Mouse (Mus musculus): ENCODE measurements at regions not wholly inside any gene's neighbourhood (a gene's known extent, or its start where the extent isn't known, plus 50 kb on each side); places are given as distances from the start of the nearest gene placed in this dataset.

DNA sequence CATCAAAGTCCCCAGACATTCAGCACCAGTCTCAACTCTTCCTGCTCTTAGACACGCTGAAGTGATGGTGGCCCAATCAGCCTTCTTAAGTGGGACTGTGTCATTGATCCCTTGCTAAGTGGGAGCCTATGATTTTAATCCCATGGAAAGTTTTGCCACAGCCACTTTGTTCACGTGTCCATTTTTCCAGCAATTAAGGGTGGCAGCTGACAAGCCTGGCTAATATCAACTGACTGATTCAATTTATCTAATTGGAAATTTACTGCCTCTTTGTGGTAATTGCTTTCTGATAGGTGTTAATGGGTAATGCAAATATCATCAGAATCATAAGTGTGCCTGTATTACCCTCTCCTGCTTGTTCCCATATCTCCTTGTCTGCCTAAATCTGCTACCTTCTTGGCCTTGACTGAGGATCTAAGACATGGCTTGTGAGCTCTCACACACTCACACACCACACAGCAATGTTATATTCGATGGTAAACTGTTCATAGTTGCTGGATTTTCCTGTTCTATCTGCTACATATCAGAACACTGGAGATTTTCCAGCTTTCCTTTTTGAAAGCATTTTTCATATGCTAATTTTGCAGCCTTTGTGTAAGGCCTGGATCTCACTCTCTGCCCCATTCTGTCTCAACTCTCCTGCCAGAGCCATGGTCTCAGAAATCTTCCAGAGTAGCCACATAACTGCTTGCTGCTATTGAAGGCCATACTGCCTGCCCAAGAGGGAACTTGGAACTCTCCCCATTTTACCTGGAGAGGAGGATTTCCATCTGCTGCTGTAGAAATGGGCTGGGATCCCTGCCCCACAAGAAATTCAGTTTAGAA lies 2785.4 kb upstream of the 5930422O12Rik start:
- POLR2A ChIA-PET, result no interaction called here
- CTCF ChIA-PET, result no interaction called here

DNA sequence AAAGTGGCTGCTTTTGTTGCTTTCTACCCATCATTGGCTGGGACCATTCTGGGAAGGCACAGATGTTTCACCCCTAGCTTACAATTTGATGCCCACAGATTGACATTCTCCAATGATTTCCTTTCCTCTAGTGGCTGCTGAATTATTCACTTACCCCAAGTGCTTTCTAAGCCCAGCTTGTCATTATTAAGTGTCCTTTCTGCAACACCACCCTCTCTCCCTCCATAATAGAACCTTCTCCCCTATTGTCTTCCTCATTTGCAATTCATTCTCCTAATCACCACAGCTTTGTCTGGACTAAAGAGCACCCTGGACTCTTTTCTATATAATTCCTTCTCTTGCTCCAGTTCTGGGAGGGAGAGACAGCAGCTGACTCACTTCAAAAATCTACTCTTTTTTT lies 2780.0 kb upstream of the 5930422O12Rik start:
- CTCF ChIA-PET, result no interaction called here
- POLR2A ChIA-PET, result interaction anchor here in 2 of 4 experiments (0.6 to 1.0 kb wide), 3 partner anchors 8 to 442 kb away, joined by 3 read pairs; no protein-coding TSS in a partner anchor

DNA sequence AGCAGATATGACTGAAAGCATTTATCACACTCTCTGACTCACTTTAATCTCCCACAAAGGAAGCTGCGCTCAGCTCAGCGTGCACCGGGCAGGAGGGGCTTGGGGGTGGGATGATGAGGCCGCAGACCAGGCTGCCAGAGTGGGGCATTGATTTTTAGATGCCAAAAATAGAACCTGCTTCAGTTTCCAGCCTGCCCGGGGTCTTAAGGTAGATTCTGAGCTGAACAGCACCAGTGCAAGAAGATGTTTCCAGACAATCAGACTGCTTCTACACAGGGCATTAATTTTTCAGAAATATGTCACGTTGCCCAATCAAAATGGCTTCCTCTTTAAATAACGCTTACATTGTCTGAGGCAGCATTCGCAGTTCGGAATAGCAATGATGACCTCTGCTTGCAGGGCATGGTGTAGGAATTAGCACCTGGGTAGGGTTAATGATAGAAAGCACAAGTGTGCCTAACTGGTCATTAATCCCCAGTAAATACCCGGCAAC lies 2772.7 kb upstream of the 5930422O12Rik start:
- ChIA-PET CTCF (no interaction called here), POLR2A (no interaction called here)

DNA sequence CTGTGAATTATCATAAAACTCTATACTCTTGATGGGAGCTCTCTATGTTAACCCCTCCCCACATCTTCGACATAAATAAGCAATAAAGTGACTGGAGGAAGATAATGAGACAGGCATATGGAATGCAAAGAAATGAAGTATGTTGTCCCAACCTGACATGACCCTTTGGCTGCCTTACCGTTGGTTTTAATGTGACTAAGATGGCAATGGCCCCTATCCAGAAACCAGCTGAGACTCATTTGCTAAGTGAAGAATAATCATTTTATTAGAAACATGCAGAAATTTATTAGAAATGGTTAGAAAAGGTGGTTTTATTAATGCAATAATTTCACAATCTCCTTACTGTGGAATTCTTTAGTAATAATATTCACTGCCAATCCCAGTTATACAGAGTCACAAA lies 2767.2 kb upstream of the 5930422O12Rik start:
- ChIA-PET CTCF (no interaction called here), POLR2A (no interaction called here)

DNA sequence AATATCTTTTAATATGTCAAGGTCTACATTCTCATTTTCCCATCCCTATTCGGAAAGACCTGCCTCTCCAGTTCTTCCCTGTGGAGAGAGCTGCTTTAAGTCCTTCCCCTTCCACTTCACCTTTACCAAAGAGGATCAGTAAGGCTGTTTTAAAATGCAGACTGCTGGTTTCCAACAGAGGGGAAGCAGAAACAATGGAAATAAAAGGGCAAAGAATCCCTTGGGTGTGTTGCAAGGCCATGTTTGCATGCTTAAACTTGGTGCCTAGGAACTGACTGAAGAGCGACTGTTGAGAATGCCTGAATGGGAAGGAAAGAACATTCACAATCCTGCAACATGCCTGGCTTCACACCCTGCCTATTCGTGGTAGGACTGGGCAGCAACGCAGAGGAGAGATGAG lies 2759.1 kb upstream of the 5930422O12Rik start:
- CTCF ChIA-PET, result no interaction called here

DNA sequence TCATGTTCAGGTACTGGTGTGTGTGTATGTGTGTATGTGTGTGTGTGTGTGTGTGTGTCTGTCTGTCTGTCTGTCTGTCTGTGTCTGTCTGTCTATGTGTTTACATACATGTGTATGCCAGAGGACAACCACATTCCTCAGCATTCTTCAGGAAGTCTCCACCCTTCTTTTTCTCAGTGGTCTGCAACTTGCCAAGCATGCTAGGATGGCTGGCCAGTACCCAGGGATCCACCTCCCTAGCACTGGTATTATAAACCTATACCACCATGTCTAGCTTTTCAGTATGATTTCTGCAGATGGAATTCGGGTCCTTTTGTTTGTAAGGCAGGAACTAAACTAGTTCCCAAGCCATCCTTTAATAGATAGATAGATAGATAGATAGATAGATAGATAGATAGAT lies 2751.1 kb upstream of the 5930422O12Rik start:
- ChIA-PET CTCF (no interaction called here), POLR2A (no interaction called here)

More for the DNA sequence above, 2759.1 kb upstream of the 5930422O12Rik start:
- POLR2A ChIA-PET, result no interaction called here

DNA sequence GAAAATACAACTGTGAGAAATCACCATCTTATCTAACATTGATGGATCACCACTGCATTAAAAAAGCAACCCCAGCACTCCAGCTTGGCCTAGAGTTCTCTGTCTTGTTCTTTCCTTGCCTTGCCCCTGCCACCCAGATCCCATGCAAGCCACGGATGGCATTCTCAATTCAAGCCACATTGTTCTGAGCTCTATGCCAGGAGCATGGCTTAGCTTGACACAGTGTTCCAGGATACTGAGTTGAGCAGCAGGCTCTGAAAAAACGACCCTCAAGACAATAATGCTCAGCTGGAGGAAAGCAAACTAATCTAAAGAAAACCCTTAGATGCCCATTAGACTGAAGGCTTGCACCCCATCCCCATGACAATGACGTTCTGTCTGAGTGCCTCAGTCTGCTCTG lies 2746.3 kb upstream of the 5930422O12Rik start:
- POLR2A ChIA-PET, result no interaction called here
- CTCF ChIA-PET, result no interaction called here

DNA sequence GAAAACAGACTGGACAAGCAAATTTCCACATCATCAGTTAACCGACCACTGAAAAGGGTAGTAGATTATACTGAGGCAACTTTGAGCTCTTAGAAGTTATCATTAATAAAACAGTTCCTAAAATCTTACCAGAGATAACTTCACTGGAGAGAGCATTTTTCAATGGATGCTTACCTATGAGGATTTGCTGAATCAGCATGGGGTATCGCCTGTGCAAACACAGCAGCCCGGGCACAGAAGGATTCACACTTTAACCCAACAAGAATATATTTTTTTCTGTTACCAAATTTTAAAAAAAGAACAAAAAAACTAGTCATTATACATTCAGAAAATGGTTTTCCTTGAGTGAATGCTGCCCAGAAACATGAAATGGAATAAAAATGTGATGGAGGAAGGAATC lies 2742.0 kb upstream of the 5930422O12Rik start:
- CTCF ChIA-PET, result no interaction called here
- POLR2A ChIA-PET, result no interaction called here

DNA sequence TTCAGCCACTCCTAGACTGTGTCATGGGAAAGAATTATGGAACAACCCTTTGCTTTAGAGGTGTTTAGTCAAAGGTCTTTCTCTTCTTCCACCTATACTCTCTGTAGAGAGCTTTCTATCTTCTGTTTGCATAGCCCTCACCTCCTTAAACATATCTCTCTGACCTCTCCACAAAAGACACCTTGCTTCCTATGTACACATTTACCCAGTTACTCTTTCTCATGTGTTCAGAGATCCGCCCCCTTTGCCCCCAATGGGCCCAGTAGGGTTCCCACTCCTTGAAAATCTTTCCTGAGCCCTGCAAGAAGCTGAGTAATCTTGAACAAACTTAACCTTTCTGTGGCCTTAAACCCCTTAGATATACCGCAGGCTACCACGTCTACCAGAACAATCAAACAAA lies 2734.4 kb upstream of the 5930422O12Rik start:
- ChIA-PET CTCF (no interaction called here), POLR2A (no interaction called here)

DNA sequence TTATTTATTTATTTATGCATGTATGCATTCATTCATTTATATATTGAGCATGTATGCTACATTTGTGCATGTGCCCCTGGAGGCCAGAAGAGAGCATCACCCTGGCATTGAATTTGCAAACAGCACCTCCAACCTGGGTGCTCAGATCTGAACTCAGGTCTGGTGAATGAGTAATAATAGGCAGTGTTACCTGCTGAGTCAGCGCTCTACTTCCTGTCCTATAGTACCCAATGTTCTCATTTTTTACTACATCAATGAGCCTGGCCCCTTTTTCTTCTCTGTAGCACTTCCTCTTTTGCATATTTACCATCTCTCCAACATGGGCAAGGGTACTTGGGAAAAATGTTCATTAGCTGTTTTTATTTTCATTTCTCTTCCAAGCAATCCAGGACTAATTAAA lies 2711.9 kb upstream of the 5930422O12Rik start:
- CTCF ChIA-PET, result interaction anchor here in 2 of 4 experiments (0.6 kb wide), 2 partner anchors 82 to 380 kb away, joined by 3 read pairs; no protein-coding TSS in a partner anchor
- POLR2A ChIA-PET, result no interaction called here

DNA sequence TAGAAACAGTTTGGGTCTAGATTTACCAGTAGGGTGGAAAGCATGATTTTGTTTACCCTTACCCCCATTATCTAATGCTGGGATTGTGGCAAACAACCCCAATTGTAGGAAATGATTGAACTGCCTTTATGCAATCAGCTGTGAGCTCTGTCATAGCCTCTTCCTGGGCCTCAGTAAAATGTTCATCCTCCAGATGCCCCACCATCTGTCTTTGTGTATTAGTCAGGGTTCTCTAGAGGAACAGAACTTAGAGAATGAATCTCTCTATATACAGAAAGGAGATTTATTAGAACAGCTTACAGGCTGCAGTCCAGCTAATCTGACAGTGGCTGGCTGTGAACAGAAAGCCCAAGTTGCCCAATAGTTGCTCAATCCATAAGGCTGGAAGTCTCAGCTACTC lies 2698.1 kb upstream of the 5930422O12Rik start:
- ChIA-PET POLR2A (no interaction called here), CTCF (no interaction called here)

DNA sequence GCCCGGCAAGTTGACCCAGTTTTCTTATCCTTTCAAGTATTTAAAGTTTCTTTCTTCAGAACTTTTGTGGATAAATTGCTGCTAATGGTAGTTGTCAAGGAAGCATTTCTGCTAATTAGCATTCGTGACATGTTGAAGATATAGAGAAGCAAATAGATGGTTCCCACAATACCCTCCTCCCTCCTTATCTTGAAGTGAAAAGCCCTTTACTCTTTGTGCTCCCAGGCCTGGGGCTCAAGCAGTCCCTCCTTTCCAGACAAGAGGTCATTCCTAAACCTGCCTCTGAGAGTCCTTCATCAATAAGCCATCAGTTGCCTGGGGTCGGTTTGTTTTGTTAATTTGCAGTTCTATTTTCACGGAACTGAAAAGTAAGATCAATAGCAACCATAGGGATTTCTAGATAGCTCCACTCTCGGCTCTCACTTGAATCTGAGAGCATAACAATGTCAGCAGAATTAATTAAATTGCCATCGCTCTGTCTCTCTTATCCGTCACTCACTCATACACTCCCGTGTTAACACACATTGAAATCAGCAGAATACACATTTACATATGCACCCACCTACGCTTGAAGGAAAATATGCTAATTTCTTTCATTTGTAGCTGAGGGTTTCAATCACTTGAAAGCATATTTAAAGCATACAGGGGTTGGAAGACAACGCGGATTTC lies 2695.8 kb upstream of the 5930422O12Rik start:
- POLR2A ChIA-PET, result no interaction called here
- CTCF ChIA-PET, result no interaction called here

DNA sequence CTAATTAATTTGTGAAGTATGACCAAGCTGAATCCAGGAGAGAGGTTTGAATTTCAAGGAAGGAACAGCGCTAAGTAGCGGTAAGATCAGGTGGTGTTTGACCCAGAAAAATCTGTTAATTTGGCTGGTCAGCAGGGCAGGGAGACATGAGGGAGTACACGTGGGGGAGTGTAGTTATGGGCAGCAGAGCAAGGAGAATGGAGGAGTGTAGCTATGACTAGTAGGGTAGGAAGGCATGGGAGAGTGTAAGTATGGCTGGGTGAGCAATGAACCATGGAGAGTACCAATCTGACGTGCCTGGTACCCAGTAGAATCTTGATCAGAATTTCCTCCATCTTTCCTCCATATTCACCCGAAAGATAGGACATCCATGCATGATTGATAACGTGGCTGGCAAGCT lies 2695.1 kb upstream of the 5930422O12Rik start:
- ChIA-PET CTCF (interaction anchor here in 1 of 4 experiments (0.5 kb wide), 1 partner anchor 9 kb away, joined by 3 read pairs; no protein-coding TSS in a partner anchor), POLR2A (no interaction called here)

DNA sequence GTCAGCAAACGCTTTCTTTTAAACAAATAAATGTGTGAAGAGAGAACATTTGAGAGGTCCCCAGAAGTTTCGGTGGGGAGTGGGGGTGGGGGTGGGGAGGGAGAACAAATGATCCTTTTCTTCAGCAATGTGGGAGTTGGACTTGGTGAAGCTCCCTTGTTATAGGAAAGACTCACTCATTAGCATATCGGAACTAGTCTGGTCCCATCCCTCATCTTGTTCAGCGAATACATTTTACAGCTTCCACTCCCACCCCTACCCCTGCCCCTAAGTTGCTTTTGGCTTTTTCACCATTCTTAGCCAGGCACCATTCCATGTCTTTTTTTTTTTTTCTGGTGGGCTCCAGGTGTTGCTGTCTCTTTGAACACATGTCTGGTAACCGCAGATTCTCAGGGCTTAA lies 2693.2 kb upstream of the 5930422O12Rik start:
- CTCF ChIA-PET, result no interaction called here
- POLR2A ChIA-PET, result no interaction called here

DNA sequence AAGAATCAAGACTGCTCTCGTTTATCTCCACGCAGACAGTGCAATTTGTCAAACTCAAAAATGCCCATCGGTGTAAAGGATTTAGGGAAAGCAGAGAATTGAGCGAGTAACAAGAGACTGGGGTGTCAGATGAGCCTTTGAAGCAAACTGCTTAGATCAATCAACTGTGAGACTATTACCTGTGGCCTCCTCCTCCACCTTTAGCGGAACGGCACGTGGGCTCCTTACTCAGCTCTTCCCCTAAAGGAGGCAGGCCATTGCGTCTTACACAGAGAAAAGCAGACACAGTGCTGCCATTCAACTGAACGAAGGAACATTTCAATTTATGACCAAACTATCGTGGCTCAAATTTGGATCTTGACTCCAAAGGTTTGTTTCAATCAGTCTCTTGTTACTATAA lies 2692.8 kb upstream of the 5930422O12Rik start:
- ChIA-PET CTCF (no interaction called here), POLR2A (no interaction called here)

DNA sequence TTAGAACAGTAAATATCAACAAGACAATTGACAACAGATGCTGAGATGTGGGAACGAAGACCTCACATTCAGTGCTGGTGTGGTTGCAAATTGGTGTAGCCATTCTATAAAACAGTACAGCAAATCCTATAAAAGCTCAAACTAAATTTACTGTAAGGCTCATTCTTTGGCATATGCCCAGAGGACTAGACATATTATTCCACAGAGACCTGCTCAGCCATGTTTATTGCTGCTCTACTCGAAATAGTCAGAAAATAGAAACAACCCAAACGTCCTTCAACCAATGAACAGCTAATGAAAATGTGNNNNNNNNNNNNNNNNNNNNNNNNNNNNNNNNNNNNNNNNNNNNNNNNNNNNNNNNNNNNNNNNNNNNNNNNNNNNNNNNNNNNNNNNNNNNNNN lies 2681.6 kb upstream of the 5930422O12Rik start:
- CTCF ChIA-PET, result no interaction called here
- POLR2A ChIA-PET, result no interaction called here

Data from embryonic stem cell, embryonic (primary cell).